Mouse (Mus musculus): ENCODE results near the gene Tef.

The Tef gene

GRCm38 (mm10) chr15:81830530-81830929 lies 28.3 kb downstream of the Tef start:
- no peak for DNase-seq

DNA sequence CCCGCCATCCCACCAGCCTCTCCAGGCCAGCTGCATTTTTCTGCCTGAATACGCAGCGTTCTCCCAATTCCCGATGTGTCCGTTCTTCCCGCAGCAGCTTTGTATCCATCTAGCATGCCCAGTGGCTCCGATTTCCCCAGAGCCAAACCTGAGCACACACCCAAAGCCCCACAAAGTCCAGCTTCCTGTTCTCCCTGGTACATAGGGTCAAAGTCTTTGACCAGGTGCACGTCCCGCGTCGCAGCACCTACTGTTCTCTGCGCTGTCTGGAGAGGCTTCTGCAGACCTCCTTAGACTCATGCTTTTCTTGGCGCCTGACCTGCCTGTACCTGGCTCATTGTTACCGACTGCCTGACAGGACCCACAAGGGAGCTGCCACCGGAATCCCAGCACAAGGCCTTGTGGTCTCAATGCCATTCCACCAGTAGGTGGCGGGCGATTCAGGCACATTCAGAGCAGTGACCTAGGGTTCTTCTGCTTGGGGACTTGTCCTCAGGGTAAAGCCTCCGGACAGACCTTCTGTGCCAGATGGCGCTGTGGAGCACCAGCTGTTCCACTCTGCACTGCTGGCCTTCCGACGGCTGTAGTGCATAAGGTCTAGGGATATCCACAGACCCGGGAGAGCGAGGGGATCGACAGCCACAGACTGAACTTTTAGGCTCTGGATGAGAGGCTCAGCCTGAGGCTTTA lies 29.1 kb downstream of the Tef start:
- peak; percentile 94 for DNase-seq

GRCm38 (mm10) chr15:81832219-81832618 lies 30.0 kb downstream of the Tef start:
- DNase-seq, result no peak

DNA sequence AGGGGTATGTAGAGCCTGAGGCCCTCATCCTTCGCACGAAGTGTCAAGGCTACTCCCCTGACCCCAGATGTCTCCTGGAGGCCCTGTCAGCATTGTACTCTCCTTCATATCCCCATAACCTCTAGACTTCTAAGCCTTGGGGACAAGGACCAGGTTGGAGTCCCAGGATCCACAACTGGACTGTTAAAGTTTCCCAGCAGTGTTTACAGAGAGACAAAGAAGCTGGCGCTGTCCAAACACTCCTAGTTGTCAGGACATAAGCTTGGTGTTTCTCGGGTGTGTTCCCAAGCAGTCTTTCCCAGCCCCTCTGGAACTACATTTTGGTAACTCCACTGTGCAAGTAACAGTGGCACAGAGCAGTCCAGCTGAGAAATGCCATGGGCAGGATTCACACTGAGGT lies 31.3 kb downstream of the Tef start:
- DNase-seq, result no peak

DNA sequence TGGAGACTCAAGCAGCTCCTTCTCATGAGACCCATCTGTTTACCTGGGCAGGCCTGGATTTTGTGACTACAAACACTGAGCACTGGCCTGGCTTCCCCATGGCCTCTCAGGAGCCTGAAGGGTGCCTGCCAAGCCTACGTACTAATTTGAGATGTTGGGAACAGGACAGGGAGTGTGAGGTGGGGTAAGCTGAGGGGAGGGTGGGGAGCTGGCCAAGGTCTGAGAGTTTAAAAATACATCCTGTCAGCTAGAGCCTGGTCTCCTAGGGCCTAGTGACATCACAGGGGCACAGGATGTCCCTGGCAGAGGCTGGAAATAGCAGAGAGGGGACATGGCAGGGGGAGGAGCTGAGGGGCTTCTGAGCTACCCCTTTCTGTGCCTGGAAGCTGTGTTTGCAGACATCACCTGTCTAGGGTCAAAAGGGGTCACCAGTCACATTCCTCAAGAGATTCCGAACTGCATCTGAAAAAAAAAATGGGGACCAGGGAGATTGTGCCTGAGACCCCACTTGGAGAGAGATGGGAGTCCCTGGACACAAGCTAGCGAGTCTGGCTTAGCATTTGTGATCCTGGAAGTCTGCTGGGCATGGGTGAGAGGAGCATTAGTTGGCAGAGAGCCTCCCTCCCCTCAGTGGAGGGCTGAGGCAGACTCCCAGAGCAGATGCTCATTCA lies 32.1 kb downstream of the Tef start:
- no peak for DNase-seq

- DNase-seq, result peak; percentile 69
These were observed 33.0 kb downstream of the Tef start for GRCm38 (mm10) chr15:81835007-81835880.

DNA sequence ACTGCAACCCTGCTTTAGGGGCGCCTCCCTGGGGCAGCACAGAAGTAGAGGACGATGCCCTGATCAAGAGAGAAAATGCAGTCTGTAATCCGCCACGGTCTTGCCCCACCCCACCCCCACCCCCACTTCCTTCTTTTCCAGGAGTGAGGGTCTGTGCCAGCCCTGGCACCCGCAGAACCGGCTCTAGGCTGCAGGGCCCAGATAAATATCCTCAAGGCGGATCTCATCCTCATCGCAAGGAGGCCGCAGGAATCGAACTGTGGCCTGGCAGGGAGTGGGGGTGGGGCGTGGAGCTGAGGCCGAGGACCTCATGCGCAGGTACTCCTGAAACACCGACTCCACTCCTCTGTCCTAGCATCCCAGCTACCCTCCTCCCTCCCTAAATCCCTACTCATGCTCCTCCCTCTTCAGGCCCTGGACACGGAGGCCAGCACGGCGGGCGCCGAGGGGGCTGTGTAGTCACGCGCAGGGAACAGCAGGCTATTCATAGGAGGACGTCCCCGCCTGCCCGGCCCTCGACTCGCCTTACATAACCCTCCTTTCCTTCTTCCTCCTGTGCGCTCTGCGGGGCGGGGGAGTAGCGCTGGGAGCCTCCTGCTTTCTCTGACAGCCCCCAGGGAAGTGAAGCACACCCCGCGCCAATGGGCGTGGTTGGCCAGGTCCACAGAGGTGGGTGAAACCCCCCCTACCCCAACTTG lies 34.1 kb downstream of the Tef start:
- DNase-seq, result peak; percentile 93

- peak; percentile 67 for DNase-seq
These were observed 35.0 kb downstream of the Tef start for GRCm38 (mm10) chr15:81836966-81837920.

DNA sequence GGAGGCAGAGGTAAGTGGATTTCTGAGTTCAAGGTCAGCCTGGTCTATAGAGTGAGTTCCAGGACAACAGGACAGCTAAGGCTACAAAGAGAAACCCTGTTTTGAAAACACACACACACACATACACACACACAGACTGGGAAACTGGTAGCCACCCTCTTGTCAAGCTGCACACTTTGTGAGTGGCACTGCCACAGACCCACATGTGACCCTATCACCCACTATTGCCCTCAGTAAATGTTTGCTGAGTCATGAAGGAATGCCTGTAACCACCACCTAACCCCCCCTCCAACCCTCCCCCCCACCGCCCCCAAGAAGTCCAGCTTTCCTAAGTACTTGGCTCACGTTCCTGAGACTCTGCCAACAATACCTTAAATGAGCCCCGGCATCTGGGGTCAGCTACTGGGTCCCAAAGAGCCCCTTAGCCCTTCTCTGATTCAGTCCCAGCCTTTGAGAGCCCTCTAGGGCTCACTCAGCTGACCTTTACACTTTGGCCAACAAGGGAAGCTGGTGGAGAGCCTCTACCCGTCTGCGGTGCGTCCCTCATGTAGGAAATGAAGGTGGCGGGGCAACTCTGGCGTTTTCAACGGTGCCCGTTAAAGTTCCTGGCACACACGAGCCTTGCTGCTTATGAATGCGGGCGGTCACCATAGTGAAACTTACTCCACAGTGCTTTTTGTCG lies 36.5 kb downstream of the Tef start:
- peak; percentile 69 for DNase-seq

GRCm38 (mm10) chr15:81839634-81840033 lies 37.4 kb downstream of the Tef start:
- peak; percentile 96 for DNase-seq

GRCm38 (mm10) chr15:81840306-81840705 lies 38.1 kb downstream of the Tef start:
- no peak for DNase-seq

DNA sequence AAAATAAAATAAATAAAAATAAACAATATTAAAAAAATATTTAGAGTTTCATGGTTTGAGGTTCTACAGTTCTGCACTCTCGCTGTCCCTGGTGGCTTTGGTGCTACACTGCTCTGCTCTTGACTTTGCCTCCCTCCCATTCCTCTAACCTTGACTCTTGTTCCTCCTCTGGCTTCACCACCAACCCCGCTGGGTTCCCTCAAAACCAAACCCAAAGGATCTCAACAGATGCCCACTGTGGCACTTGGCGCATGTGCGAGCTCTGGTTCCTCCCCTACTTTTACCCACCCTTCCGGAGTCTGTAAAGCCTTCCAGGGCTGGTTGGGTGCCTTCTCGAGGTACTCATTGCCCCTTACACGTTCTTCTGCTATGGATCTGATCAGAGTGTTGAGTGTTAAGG lies 40.1 kb downstream of the Tef start:
- DNase-seq, result no peak

DNA sequence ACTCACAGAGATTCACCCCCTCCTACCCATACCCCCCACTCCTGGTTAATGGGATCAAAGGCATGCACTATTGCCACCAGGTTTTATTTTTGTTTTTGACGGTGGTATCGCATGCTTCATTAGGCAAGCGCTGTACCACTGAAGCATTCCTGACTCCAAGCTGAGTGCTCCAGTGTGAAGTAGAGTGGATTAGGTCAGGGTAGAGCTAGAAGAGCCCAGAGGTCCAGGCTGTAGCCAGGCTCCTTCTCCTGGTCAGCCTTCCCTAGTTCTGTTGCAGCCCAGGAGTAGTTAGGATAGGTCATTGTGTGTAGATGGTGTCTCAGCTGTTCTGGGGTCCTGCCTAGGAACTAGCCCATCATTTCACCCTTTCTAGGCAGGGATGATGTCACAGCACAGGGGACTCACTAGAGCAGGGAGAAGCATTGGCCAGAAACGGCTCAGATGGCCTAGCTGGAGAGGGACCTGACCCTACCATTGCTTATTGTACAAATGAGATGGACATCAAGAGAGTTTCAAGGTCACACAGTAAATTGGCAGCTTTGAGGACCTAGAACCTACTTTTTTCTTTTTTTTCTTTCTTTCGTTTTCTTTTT lies 42.9 kb downstream of the Tef start:
- no peak for DNase-seq

- DNase-seq, result peak; percentile 76
These were observed 43.5 kb downstream of the Tef start for GRCm38 (mm10) chr15:81845724-81846123.

DNA sequence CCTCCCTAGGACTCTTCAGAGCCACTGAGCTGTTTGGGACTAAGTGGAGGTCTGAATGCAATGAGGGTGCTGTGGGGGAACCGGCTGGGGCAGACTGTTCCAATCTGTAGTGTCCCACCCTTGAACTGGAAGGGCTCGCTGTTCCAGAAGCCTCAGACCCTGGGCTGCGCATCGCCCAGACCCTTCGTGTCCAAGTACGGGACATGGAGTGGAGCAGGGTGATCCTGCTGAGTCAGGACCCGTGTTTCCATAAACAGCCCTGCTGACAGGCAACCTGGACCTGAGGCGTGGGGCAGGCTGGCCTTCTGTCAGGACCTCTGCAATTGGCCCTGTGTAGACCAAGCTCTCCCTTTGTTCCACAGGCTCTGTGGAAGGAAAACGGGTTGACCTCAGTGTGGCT lies 44.5 kb downstream of the Tef start:
- no peak for DNase-seq

- DNase-seq, result no peak
These were observed 44.9 kb downstream of the Tef start for GRCm38 (mm10) chr15:81847161-81847560.

GRCm38 (mm10) chr15:81847861-81848260 lies 45.6 kb downstream of the Tef start:
- no peak for DNase-seq

GRCm38 (mm10) chr15:81848301-81848700 lies 46.1 kb downstream of the Tef start:
- peak; percentile 69 for DNase-seq

DNA sequence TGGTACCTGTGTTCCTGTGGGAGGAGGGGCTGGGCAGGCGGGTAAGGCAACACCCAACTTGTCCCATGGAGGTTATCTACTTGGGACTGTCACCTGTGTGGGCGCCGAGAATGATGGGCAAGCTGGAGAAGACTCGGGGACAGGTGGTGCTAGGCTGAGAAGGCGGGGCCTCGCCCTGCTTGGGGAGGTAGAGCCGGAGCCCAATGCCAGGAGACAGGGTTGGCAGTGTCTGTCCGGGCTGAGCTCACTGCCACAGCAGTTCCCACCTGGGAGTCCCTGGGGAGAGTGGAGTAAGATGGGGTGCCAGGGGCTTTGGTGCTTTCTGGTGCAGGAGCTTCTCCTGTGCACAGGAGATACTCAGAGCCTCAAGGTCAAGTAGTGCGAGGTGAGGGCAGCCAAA lies 46.9 kb downstream of the Tef start:
- DNase-seq, result no peak

- DNase-seq, result no peak
These were observed 48.5 kb downstream of the Tef start for GRCm38 (mm10) chr15:81850718-81851117.

- DNase-seq, result no peak
These were observed 49.2 kb downstream of the Tef start for GRCm38 (mm10) chr15:81851375-81851774.

All from kidney, adult 18-20 months (tissue).